9 mouse cellular contexts compared by ENCODE assay signal in the genomic region with DNA sequence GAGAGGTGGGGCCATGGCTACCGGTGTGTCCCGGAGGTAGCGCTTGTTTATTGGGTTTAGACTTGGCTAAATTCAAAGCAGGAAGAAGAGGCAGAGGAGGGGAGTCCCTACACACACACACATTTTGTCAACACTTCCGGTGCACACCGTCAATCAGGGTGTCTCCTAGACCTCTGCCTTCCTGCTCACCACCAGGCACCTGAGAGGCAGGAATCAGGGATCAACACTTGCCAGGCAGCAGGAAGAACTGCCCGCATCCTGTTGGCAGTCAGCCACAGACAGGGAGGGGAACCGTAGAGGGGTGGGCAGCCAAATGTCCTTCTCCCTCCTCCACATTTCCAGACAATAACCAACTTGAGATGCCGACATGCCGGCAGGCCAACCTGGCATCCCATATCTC. TPM values are rescaled to one million over a fixed set of nuclear protein-coding genes. Genes with fewer than 3 reads are reported as not detected.
DNase-seq lines count a peak whose midpoint lies in the region; ATAC-seq and TF ChIP-seq lines count a peak whose summit lies in the region.
"Had no signal": no experiment of that assay in that cellular context is flagged by ENCODE, and none has a peak within 500 bp of the region (broad histone marks: within the 10 kb centered on the region; RNA-seq: fewer than 3 reads in every experiment).

No protein-coding gene starts in this region.

- H3K27ac ChIP-seq in heart, embryonic 11.5 days (ENCODE audit: low read depth, low read length): no peak overlapping the region
- no peak overlapping the region for H3K27ac ChIP-seq in stomach, embryonic 14.5 days (ENCODE audit: low read length)
- no peak overlapping the region for H3K27ac ChIP-seq in stomach, postnatal 0 days (replicated peaks)

- H3K27me3 ChIP-seq in heart, embryonic 11.5 days (ENCODE audit: control insufficient read depth, insufficient read depth, low read length): no peaks in the 10 kb centered on the region
- H3K27me3 ChIP-seq in stomach, embryonic 14.5 days (ENCODE audit: control insufficient read depth, insufficient read depth, low read length): no peaks in the 10 kb centered on the region
- no peaks in the 10 kb centered on the region for H3K27me3 ChIP-seq in stomach, postnatal 0 days (ENCODE audit: control insufficient read depth, insufficient read depth, low read length)

- TF ChIP-seq CTCF in stomach, postnatal 0 days (IDR thresholded peaks at IDR 0.05; ENCODE audit: low read depth): no peak

- no peak overlapping the region for H3K9ac ChIP-seq in heart, embryonic 11.5 days (ENCODE audit: low read depth, low read length)
- H3K9ac ChIP-seq in stomach, embryonic 14.5 days (replicated peaks; ENCODE audit: low read depth, low read length): no peak overlapping the region
- H3K9ac ChIP-seq in stomach, postnatal 0 days (ENCODE audit: low read length): no peak overlapping the region

- no peak overlapping the region for H3K4me2 ChIP-seq in heart, embryonic 11.5 days
- H3K4me2 ChIP-seq in stomach, embryonic 14.5 days (replicated peaks; ENCODE audit: low read depth, low read length): no peak overlapping the region
- no peak overlapping the region for H3K4me2 ChIP-seq in stomach, postnatal 0 days (replicated peaks; ENCODE audit: low read depth)

- no peak overlapping the region for H3K4me3 ChIP-seq in heart, embryonic 11.5 days (ENCODE audit: low read depth, low read length)
- H3K4me3 ChIP-seq in stomach, embryonic 14.5 days (ENCODE audit: low read depth, low read length): no peak overlapping the region
- no peak overlapping the region for H3K4me3 ChIP-seq in stomach, postnatal 0 days (ENCODE audit: low read depth, low read length)
- H3K4me3 ChIP-seq: megakaryocyte, embryonic 14.5 days had no signal

- no peaks in the 10 kb centered on the region for H3K9me3 ChIP-seq in heart, embryonic 11.5 days (replicated peaks; ENCODE audit: control insufficient read depth, low read length)
- H3K9me3 ChIP-seq in stomach, embryonic 14.5 days (ENCODE audit: control insufficient read depth, low read depth, low read length): no peaks in the 10 kb centered on the region
- no peaks in the 10 kb centered on the region for H3K9me3 ChIP-seq in stomach, postnatal 0 days (ENCODE audit: control insufficient read depth, low read length)
- H3K9me3 ChIP-seq: megakaryocyte, embryonic 14.5 days had no signal

- WGBS in heart, embryonic 11.5 days (ENCODE audit: insufficient replicate concordance): 59% methylated on average over 9 of the region's 9 CpGs
- 78% methylated on average over 9 of the region's 9 CpGs for WGBS in stomach, embryonic 14.5 days
- 52% methylated on average over 9 of the region's 9 CpGs for WGBS in stomach, postnatal 0 days

- peak; percentile 91 for DNase-seq in heart, adult 11 months
- no peak for DNase-seq in stomach, postnatal 0 days (ENCODE audit: low spot score)
- DNase-seq in induced T-regulatory cell, adult 2 months (ENCODE audit: low read depth): peak; percentile 64
- DNase-seq in ovary, postnatal 36 days (ENCODE audit: low spot score): peak; percentile 45
- no peak for DNase-seq in spleen, adult 12 weeks (ENCODE audit: low spot score)
- DNase-seq in layer of hippocampus, postnatal 14 days (ENCODE audit: low spot score in 2 of 2): no peak

- H3K4me1 ChIP-seq in heart, embryonic 11.5 days (ENCODE audit: control insufficient read depth, insufficient read depth, low read length): peaks cover 23% of the 10 kb centered on the region
- H3K4me1 ChIP-seq in stomach, embryonic 14.5 days (ENCODE audit: control insufficient read depth, insufficient read depth, low read length): 0 out of 2 replicates have a peak, but pooled peaks cover 6% of the 10 kb centered on the region
- H3K4me1 ChIP-seq in stomach, postnatal 0 days (replicated peaks; ENCODE audit: control insufficient read depth, insufficient read depth): no peaks in the 10 kb centered on the region

- TF ChIP-seq EP300 in stomach, postnatal 0 days (optimal IDR thresholded peaks at IDR 0.05): no peak

- ATAC-seq in heart, embryonic 11.5 days (replicated peaks; ENCODE audit: insufficient number of reproducible peaks, low FRiP score, low TSS enrichment): no peak; the same call in 1 of the 2 replicates
- ATAC-seq in stomach, embryonic 14.5 days (ENCODE audit: insufficient number of reproducible peaks, insufficient read depth, low FRiP score, low read depth): peak; percentile 10; the same call in 1 of the 2 replicates
- no peak for ATAC-seq in stomach, postnatal 0 days (ENCODE audit: low FRiP score, low TSS enrichment)

- no peaks in the 10 kb centered on the region for H3K36me3 ChIP-seq in heart, embryonic 11.5 days (ENCODE audit: control insufficient read depth, insufficient read depth, low read length)
- H3K36me3 ChIP-seq in stomach, embryonic 14.5 days (ENCODE audit: control insufficient read depth, insufficient read depth, low read length): no peaks in the 10 kb centered on the region
- no peaks in the 10 kb centered on the region for H3K36me3 ChIP-seq in stomach, postnatal 0 days (ENCODE audit: control insufficient read depth, insufficient read depth, low read length)

RNA-seq across cellular contexts. Expression of gene Celsr1, which starts 56.5 kb away (rescaled TPM):
- polyA plus RNA-seq in heart, embryonic 11.5 days (2014; fragmentation: Nextera tagmentation; extraction: Ambion mirVana): 2.1 and 2.2 TPM in 2 replicates
- 6.8 and 7.8 TPM in 2 replicates for polyA plus RNA-seq in stomach, embryonic 14.5 days (2014; fragmentation: Nextera tagmentation; extraction: Ambion mirVana)
- 2.0 and 2.2 TPM in 2 replicates for polyA plus RNA-seq in stomach, postnatal 0 days (2015; fragmentation: Nextera tagmentation; extraction: Ambion mirVana)
- total RNA-seq in layer of hippocampus, postnatal 14 days (2021): 1 to 10 TPM; 5.5 to 5.8 TPM

Comparison
In these comparisons a context has a peak if more than half of its experiments do, and no peak if none do; other contexts are left out.
1. DNase-seq: peak in heart, adult 11 months (single experiment), induced T-regulatory cell, adult 2 months (single experiment) and ovary, postnatal 36 days (single experiment); none in stomach, postnatal 0 days (single experiment), spleen, adult 12 weeks (single experiment) and layer of hippocampus, postnatal 14 days (0 of 2).